Mouse (Mus musculus) ES-E14 (cell line): ENCODE measurements around the gene Gdpgp1.
A peak's percentile ranks its signal among the peaks of the same experiment; 100 is the strongest.

Experiments used
- HCFC1 ChIP-seq: IDR thresholded peaks from 2 replicates; pipeline ENCODE4 v1.6.1; 2012; ENCODE audit warnings: low read length, inconsistent platforms, borderline replicate concordance; ENCODE audit not compliant: insufficient read depth
- ZNF384 ChIP-seq: IDR thresholded peaks from 2 replicates; pipeline ENCODE4 v1.6.1; 2012; ENCODE audit warnings: low read depth, low read length, inconsistent platforms

- TF ChIP-seq HCFC1, result 0 out of 2 replicates have a peak, but pooled peaks have one; percentile 4
- no peak for TF ChIP-seq ZNF384
These were observed 46.6 kb upstream of the Gdpgp1 start for GRCm38 (mm10) chr7:80186021-80186420.
